Mouse (Mus musculus) cerebral cortex, adult 2 months (tissue): ENCODE measurements around the gene Mrc2.

ENCODE experiments used
- WGBS: fragments of 180-500 bp; shearing (Covaris S2); methylation state at CpG from one replicate; pipeline ENCODE4 v1.1.7; 2018; 5-methylcytosine and 5-hydroxymethylcytosine counted together

Mrc2 gene

GRCm38 (mm10) chr11:105385266-105385665 is 92.8 kb downstream of the Mrc2 start:
- 66% methylated on average over 9 of the region's 9 CpGs for WGBS

GRCm38 (mm10) chr11:105388636-105389035 is 96.2 kb downstream of the Mrc2 start:
- 46% methylated on average over 2 of the region's 2 CpGs for WGBS

- whole genome bisulfite sequencing: 52% methylated on average over 7 of the region's 7 CpGs
These were observed 97.8 kb downstream of the Mrc2 start for GRCm38 (mm10) chr11:105390290-105390689.
